Mouse (Mus musculus) cerebellum, adult 18-20 months (tissue): Measurements from ENCODE around the gene Plxna2.
A peak's percentile ranks its signal among the peaks of the same experiment; 100 is the strongest.

Source experiments
- DNase-seq, 2 experiments: peaks; one replicate each; pipeline ENCODE4 v3.0.0; 2021

Gene Plxna2

GRCm38 (mm10) chr1:194623641-194624040, 5.6 kb downstream of the Plxna2 start:
- no peak for DNase-seq

GRCm38 (mm10) chr1:194624411-194624810, 6.4 kb downstream of the Plxna2 start:
- DNase-seq, result peak; percentile 54 to 58

GRCm38 (mm10) chr1:194624973-194625372, 7.0 kb downstream of the Plxna2 start:
- peak in 1 of 2 experiments; percentile 26 for DNase-seq

- DNase-seq, result no peak
These were observed 8.1 kb downstream of the Plxna2 start for GRCm38 (mm10) chr1:194626109-194626508.

- no peak for DNase-seq
These were observed 9.3 kb downstream of the Plxna2 start for GRCm38 (mm10) chr1:194627286-194627685.

GRCm38 (mm10) chr1:194629135-194629689, 11.2 kb downstream of the Plxna2 start:
- DNase-seq, result no peak

- DNase-seq, result no peak
These were observed 12.6 kb downstream of the Plxna2 start for GRCm38 (mm10) chr1:194630498-194631056.

- DNase-seq, result no peak
These were observed 13.6 kb downstream of the Plxna2 start for GRCm38 (mm10) chr1:194631574-194631973.

GRCm38 (mm10) chr1:194632029-194632428, 14.0 kb downstream of the Plxna2 start:
- DNase-seq, result no peak

- no peak for DNase-seq
These were observed 17.4 kb downstream of the Plxna2 start for GRCm38 (mm10) chr1:194635411-194635810.

GRCm38 (mm10) chr1:194635942-194636341, 17.9 kb downstream of the Plxna2 start:
- DNase-seq, result no peak

GRCm38 (mm10) chr1:194637391-194638304, 19.6 kb downstream of the Plxna2 start:
- no peak for DNase-seq

GRCm38 (mm10) chr1:194641601-194642301, 23.7 kb downstream of the Plxna2 start:
- DNase-seq, result no peak

GRCm38 (mm10) chr1:194642302-194642787, 24.3 kb downstream of the Plxna2 start:
- DNase-seq, result no peak

GRCm38 (mm10) chr1:194643930-194644329, 25.9 kb downstream of the Plxna2 start:
- DNase-seq, result no peak

GRCm38 (mm10) chr1:194645898-194646297, 27.9 kb downstream of the Plxna2 start:
- no peak for DNase-seq

GRCm38 (mm10) chr1:194650076-194650475, 32.1 kb downstream of the Plxna2 start:
- no peak for DNase-seq

GRCm38 (mm10) chr1:194650566-194650965, 32.5 kb downstream of the Plxna2 start:
- DNase-seq, result no peak

GRCm38 (mm10) chr1:194651987-194652386, 34.0 kb downstream of the Plxna2 start:
- DNase-seq, result no peak

- DNase-seq, result no peak
These were observed 40.6 kb downstream of the Plxna2 start for GRCm38 (mm10) chr1:194658459-194659160.

GRCm38 (mm10) chr1:194660426-194661119, 42.6 kb downstream of the Plxna2 start:
- DNase-seq, result peak in 1 of 2 experiments; percentile 30

- no peak for DNase-seq
These were observed 45.0 kb downstream of the Plxna2 start for GRCm38 (mm10) chr1:194663021-194663420.
